Mouse (Mus musculus) adrenal gland, adult (tissue): Measurements from ENCODE around the gene Nuak2.

Source experiments
- DNase-seq, 2 experiments: peaks; one replicate each; pipeline ENCODE4 v3.0.0; 2022 to 2023; ENCODE audit warnings: low spot score in 1 of 2; ENCODE audit not compliant: inconsistent age in 2 of 2

The Nuak2 gene

DNA sequence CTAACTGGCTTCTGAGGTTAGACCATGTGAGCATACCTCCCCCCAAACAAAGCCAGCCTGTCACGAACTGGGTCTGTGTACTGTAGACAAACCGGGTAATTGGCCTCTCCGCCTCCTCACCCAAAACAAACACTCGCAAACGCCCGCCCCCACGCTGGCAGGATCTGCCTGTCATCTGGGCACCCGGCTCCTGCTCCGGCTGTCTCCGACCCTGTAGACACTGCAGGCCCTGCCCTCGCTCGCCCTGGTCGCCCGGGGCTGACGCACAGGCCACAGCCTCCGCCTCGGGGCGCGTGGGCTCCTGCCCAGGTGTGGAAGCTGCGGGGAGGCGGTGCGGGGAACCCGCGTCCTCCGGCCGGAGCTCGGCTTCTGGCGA lies 17.5 kb upstream of the Nuak2 start, which contains the start of gene Klhdc8a:
TSS of gene Klhdc8a (plus strand) at position 202 of the 376 bp plus-strand sequence.
- peak; percentile 92 to 95 for DNase-seq

DNA sequence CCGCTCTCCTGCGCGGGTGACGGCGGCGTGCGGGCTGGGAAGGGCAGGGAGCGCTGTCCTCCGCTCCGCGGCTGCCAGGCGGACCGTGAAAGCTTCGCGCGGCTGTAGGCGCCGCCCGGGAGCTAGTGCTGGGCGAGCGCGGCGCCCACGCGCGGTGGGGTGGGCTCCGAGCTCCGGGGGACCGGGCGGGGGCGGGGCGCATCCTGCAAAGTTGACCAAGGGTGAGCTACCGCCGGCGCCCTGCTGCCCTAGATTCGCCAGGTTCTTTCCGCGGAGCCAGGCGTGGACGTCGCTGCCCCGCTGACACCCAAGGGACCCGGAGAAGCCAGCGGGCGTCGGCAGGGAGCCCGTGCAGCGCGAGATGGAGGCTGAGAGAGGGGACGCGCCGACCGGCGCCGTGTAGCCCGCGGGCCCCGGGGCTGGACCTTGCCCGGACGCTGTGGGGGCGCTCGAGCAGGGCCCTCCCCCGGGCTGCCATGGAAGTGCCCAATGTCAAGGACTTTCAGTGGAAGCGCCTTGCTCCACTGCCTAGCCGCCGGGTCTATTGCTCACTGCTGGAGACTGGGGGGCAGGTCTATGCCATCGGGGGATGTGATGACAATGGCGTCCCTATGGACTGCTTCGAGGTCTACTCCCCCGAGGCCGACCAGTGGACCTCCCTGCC lies 17.0 kb upstream of the Nuak2 start:
- DNase-seq: peak; percentile 75 to 91

DNA sequence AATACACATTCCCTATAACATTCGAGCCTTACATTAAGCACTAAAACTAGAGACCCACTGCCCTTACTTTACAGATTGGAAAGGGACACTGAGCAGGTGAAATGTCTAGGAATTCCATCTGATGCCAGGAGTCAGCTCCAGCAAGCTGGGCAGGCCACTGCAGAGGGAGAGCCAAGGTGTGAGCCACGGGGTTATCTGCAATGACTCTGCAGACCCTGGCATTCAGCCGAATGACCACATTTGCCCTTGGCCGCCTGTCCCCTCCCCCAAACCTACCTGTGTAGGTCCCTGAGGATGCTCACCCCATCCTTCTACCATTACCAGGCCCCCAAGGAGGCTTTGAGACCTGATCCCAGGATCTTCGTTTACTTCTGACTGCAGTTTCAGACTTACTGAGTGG lies 16.2 kb upstream of the Nuak2 start:
- peak; percentile 82 to 88 for DNase-seq

DNA sequence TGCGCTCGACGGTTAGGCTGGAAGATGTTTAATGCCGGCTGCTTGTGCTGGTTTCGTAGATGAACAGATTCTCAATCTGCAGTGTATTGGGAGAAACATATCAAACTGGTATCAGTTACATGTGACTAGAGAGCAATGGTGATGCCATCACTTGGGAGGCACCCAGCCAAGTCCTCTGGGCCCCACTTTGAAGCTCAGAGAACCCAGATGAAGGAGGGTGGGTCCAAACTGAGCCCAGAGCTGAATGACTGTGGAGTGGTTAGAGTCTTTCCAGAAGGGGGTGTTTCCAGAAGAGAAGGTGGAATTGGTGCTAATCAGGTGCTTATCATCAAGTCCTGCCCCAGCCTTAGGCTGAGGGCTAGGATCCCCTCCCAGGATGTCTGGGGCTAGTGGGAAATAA lies 14.7 kb upstream of the Nuak2 start:
- DNase-seq: peak; percentile 64 to 72

DNA sequence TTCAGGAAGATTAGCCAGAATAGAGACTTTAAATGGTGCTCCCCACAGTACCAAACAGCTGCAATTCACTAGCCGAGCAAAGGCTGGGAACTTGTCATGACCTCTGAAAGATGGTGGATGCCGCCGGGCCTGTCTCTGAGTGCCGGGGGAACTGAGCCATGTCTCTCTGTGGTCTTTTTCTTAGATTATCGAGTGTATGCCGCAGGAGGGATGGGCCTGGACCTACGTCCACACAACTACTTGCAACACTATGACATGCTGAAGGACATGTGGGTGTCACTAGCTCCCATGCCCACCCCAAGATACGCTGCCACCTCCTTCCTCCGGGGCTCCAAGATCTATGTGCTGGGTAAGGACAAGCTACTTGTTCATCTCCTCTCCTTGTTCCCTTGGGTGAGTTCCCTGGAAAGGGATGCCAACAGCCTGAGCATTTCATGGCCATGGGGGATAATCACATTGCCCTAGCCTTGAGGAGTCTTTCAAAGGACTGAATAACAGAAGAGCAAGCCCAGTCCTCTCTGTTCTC lies 13.5 kb upstream of the Nuak2 start:
- peak; percentile 81 to 91 for DNase-seq

DNA sequence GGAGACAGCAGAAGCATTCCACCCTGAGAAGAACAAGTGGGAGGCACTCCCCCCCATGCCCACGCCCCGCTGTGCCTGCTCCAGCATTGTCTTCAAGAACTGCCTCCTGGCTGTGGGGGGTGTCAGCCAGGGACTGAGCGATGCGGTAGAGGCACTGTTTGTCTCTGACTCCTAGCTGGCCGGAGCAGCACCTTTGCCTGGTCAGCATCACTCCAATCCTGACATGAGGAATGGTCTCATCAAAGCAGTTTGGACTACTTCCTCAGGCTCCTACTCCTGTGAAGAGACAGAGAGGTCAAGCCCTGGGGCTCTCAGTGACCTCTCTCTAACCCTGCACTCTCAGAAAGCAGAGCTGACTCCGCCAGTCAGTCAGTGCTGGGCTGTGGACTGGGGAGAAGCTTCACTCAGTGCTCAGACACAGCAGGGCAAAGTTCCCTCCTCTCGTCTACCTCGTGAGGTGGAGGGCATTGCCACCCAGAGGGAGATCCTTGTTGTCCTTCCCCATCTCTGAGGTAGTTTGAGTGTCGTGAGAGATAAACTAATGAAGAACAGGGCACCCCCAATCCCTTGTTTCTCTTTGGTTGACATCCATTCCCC lies 11.2 kb upstream of the Nuak2 start:
- peak; percentile 50 to 61 for DNase-seq

DNA sequence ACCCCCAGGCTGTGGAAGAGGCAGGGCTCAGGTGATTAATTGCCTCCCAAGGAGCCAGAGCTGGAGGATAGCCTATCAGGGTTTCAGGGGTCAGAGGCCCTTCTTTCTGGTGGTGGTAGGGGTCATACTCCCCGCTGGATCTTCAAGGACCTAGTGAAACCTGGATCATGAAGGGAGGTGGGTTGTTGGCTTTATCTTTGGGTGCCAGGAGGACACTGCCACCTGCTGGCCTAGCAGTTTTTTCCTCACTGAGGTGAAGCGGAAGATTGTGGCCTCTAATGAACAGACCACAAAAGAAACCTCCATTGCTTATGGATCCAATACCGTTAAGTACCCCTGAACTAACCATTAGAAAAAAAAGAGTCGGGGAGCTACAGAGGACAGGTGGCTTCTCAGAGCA lies 9.8 kb upstream of the Nuak2 start:
- peak; percentile 74 to 91 for DNase-seq

DNA sequence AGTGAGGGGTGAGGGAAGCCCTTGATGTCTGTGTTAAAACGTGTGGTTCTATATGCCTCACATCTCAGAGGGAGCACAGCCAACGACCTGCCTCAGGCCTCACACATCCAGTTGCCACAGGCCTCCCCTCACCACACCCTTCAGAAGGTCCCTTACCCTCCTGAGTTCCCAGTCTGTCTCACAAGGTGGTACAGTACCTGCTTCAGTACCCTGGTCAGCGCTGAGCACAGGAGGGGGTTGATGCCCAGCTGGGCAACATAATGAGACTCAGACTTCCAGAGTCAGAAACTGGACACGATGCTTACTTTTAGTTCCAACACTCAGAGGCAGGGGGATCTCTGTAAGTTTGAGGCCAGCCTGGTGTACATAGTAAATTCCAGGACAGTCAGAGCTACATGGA lies 9.1 kb upstream of the Nuak2 start:
- DNase-seq: peak; percentile 50 to 70

DNA sequence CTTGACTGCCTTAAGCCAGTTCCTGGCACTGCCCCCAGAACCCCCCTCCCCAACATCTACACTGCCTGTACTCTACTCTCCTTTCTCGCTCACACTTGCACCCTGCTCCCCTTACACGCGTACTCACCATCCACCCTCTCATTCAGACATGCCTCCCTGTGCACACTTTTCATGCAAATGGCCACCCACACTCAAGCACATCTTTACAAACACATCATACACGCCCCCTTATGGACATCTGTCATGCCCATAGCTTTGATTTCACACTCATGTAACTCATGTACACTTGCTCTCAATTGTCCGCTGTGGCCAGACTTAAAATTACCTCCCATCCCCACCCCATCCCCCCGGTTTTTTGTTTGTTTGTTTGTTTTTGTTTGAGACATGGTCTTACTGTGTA lies 8.0 kb upstream of the Nuak2 start:
- no peak for DNase-seq

DNA sequence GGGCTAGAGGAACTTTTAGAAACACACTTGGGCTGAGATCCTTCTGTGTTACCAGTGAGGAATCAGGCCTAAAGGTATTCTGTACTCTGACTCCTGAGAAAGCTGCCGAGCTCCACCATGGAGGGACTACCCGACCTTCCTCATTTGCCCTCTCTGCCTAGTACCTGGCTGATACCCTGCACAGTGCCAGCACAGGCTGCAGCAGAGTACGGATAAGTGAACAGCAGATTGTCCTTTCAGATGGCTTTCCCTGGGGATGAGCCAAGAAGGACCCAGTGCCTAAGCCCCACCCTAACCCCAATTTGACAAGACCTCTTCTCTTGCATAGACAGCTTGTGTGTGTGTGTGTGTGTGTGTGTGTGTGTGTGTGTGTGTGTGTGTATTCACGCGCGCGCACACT lies 7.3 kb upstream of the Nuak2 start:
- peak in 1 of 2 experiments; percentile 51 for DNase-seq

DNA sequence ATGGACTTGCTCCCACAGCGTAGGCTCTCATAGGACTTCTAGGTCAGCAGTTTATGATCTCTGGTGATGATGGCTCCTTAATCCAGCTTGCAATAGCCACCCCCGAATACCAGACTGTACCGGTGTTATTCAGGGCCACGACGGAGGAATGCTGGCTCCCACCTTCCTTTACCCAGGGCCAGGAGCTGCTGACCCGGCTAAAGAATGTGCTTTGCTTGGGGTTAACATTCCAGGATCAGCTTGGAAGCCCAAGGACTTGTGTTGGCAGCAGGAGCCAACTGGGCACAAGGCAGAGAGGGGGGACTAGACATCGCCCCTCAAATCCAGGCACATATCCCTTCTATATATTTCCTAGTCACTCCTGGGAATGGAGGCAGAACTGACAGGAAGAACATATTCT lies 5.2 kb upstream of the Nuak2 start:
- DNase-seq: no peak

DNA sequence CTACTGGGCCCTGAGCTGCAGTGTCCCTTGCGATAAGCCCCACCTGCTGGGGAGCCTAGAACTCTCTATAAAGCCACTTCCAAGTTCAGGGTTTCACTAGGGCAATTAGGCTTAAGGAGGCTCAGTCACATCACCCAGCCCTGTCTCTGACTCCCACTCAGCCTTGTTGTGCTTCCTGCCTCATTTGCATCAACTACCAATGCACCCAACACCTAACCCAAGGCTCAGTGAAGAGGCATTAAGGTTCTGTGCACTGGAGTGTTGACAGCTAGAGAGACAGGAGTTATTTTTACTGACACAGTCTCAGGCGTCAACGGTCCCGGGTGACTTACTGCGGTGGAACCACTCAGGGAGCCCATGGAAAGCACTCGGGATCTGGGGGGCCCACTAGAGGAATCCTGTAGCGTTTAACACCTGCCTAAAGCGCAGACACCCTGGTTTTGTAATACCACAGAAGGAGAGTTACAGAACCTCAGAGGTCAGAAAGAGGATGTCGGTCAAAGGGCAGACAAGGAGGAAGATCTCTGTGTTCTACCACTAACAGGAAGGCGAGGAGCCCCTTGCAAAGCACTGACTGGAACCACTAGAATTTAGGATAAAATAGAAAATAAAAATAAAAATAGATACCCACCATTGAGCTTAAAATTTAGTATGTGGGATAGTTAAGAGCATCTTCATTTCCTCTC lies 4.6 kb upstream of the Nuak2 start:
- no peak for DNase-seq

DNA sequence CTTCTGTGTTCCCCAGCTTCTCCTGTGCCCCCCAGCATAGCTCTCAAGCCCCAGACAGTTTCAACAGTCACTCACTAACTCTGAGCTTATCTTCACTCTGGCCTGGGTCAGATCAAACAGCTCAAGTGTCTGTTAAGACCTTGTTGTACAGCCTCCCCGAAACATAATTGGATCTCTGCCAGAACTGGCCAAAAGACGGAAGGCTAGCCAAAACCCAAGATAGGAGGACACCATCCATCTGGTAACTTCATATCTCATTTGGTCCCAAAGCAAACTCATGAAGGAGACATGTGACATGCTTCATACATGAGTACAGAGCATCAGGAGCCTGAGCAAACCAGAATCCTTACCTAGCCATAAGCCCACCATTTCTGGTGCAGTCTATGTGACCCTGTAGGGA lies 3.9 kb upstream of the Nuak2 start:
- DNase-seq: peak in 1 of 2 experiments; percentile 74

DNA sequence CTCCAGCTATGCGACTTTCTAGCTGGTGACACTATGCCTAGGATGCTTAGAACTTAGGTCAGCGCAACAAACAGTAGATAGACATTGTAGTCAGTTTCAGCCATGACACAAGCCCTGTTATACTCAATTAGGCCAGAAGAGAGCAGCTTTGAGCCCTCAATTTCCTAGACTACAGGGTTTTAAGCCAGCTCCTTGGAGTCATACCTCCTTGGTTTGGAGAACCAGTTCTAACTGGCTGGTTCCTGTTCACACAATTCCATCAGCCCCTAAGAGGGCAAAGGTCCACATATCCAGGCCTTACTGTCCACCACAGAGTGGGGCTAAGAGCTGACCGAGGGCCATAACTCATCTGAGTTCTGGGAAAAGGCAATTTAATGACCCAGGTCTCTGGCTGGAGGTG lies 3.2 kb upstream of the Nuak2 start:
- DNase-seq: peak in 1 of 2 experiments; percentile 88

DNA sequence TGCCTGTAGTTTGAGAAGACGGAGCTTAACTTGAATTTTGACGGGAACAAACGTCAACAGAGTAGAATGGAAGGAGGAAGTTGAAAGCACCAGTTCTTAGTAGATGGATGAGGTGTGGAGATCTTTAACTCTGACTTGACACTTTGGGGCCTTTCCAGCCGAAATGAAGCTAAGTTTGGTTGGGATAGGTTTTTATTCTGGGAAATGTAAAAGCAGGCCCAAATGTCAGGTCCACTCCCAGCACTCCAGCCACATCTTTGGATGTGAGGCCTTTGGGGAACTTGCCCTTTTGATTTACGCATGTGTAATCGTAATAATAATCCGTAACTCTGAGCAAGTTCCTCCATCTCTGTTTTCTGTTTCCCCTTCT lies 684 bp downstream of the Nuak2 start:
- DNase-seq: no peak

DNA sequence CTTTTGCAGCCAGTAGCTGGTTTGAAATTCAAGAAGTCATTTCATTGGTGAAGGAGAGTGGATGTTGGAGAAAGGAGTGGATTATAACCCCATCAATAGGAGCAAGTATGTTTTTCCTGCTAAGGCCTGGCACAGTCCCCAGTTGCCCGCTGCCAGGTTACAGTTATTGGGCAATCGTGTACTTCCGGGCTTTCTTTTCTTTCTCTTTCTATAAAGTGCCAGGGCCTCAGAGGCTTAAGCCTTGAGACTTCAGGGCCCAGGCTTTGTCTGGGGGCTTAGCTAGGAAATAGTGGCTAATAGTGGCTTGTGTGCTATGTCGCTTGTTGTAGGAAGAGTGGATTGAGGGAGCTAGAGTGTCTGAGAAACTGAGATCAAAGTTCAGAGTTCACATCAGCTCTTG lies 1.5 kb downstream of the Nuak2 start:
- peak in 1 of 2 experiments; percentile 81 for DNase-seq

DNA sequence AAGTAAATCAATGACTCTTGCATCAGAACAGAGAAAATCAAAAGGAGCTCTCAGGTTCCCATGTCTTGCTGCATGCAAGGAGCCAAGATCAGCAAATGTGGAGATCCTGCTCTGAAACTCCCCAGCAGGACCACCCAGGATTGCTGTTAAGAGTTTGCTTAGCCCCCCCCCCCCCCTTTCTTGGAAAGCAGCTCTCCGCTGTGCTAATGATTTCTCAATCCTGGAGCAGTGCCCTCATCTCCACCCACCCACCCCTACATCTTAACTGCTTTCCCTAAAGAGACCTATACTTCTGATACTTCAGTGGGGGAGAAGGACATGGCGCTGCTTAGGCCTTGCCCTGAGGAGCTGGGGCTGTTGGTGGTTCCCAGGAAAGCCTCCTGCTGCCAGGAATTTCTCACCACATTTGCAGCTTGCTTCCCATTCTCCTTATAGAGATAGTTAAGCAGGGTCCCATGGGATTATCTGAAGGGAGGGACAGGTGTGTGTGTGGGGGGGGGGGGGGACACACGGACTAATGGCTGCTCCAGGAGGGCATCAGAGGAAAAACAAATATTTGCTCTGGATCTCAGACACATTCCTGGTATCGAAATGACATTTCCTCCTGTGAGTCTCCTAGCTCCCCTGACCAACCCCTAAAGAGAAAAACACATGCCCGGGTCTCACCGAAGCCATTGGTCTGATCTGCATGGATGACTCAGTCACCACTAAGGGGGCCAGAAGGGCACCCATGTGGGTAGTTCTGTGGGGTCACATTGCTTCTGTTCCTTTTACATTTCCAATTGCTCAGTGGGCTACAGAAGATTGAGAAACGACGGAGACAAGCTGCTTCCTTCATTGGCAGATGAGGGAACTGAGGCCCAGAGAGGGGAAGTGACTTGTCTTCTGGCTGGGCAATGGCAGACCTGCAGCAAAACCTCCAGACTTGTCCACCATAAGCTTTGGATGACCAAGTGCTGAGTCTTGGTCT lies 2.3 kb downstream of the Nuak2 start:
- peak in 1 of 2 experiments; percentile 50 for DNase-seq

DNA sequence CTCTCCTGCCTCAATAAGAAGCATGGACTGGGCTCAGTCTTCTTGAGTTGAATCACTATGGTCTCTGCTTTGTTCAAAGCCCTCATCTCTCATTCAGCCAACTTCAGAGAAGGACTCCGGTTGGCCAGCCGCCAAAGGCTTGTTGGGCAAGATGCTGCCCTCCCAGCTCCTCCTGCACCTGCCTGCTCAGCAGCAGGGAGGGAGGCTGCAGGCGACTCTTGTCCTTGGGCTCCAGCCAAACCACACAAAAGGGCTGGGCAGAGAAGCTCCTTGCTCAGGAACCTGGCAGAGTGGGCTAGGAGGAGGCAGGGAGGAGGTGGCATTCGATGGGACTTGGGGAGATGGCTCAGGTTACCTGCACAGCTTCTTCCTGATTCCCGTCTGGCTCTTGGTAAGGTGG lies 3.3 kb downstream of the Nuak2 start:
- DNase-seq: peak; percentile 81 to 88

DNA sequence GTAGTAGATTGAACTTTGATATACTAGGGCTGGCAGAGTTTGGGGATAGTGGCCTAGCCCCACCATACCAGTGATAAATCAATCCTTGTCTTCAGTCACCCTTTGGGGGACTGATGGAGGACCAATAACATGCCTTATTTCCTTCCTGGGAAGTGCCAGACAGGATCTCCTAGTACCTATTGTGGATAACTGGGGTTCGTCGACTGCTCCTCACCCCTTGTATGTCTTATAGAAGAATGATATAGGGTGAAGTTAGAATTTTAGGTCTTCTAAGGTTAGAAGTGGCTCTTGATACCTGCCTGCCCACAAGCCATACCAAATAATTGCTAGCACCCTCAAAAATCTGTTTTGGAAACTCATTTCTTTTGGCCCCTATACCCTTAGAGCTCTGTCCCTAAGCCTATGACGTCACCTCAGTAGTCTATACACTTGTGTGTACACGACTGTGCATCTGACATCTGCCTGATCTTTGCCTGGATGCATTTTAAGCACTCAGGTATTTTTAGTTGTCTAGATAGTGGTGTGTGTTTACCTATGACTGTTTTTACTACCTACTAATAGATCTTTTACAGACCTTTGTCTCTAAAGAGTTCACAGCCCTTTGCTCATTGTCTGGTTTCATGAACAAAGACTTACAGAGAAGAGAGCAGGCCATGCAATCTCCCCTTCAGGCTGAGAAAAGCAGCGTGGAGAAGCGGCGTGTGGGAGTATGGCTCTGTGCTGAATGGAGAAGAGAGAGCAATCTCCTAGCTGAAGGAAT lies 6.1 kb downstream of the Nuak2 start:
- no peak for DNase-seq
